Mouse (Mus musculus) adrenal gland, postnatal 36 days (tissue): ENCODE measurements around the gene Stx17. TPM values are rescaled to one million over a fixed set of nuclear protein-coding genes. Genes with fewer than 3 reads are reported as not detected.
A peak's percentile ranks its signal among the peaks of the same experiment; 100 is the strongest.

Experiments
- DNase-seq, 2 experiments: peaks; one replicate each; pipeline ENCODE4 v3.0.0; 2021; ENCODE audit warnings: mixed read lengths in 1 of 2
- long read RNA-seq, 2 experiments: library from polyadenylated mRNA; stranded (forward); transcript quantifications; one replicate each; pipeline ENCODE4 v2.0.0; 2021; ENCODE audit warnings: borderline sequencing depth in 2 of 2
- total RNA-seq, 2 experiments: library from RNA; stranded (reverse); gene quantifications; 2 replicates each; pipeline ENCODE4 v1.2.3; 2021

The Stx17 gene
- 10 to 100 TPM; 47.9 to 63.7 TPM for total RNA-seq
- long read RNA-seq, experiment 1, full-length matches to known transcripts: 14 of 30 reads
- long read RNA-seq, experiment 1, partial matches to known transcripts: 0 of 30 reads
- long read RNA-seq, experiment 1, other reads (novel, unspliced or antisense): 16 of 30 reads
- long read RNA-seq, experiment 2, full-length matches to known transcripts: 2 of 14 reads
- long read RNA-seq, experiment 2, partial matches to known transcripts: 4 of 14 reads
- long read RNA-seq, experiment 2, other reads (novel, unspliced or antisense): 8 of 14 reads

GRCm38 (mm10) chr4:48124773-48125469 lies at the start of gene Stx17:
Stx17 (plus strand) TSS chr4:48124915.
- DNase-seq: peak; percentile 91 to 94

- DNase-seq: peak; percentile 41 to 61
Observed at GRCm38 (mm10) chr4:48076693-48077471, 47.8 kb upstream of the Stx17 start.

- DNase-seq: no peak
Observed at GRCm38 (mm10) chr4:48078213-48078612, 46.5 kb upstream of the Stx17 start.

GRCm38 (mm10) chr4:48079285-48080039 lies 45.3 kb upstream of the Stx17 start:
- no peak for DNase-seq

- DNase-seq: no peak
Observed at GRCm38 (mm10) chr4:48083452-48083851, 41.3 kb upstream of the Stx17 start.

- no peak for DNase-seq
Observed at GRCm38 (mm10) chr4:48086609-48087008, 38.1 kb upstream of the Stx17 start.

- DNase-seq: no peak
Observed at GRCm38 (mm10) chr4:48087497-48087896, 37.2 kb upstream of the Stx17 start.

GRCm38 (mm10) chr4:48093221-48093620 lies 31.5 kb upstream of the Stx17 start:
- no peak for DNase-seq

- no peak for DNase-seq
Observed at GRCm38 (mm10) chr4:48100217-48100616, 24.5 kb upstream of the Stx17 start.

- DNase-seq: no peak
Observed at GRCm38 (mm10) chr4:48101981-48102380, 22.7 kb upstream of the Stx17 start.

- no peak for DNase-seq
Observed at GRCm38 (mm10) chr4:48105387-48105786, 19.3 kb upstream of the Stx17 start.

- DNase-seq: peak; percentile 36 to 37
Observed at GRCm38 (mm10) chr4:48107086-48107485, 17.6 kb upstream of the Stx17 start.

GRCm38 (mm10) chr4:48108591-48108990 lies 16.1 kb upstream of the Stx17 start:
- no peak for DNase-seq

- no peak for DNase-seq
Observed at GRCm38 (mm10) chr4:48110331-48110730, 14.4 kb upstream of the Stx17 start.

- DNase-seq: peak; percentile 52 to 72
Observed at GRCm38 (mm10) chr4:48116191-48116590, 8.5 kb upstream of the Stx17 start.

- DNase-seq: peak in 1 of 2 experiments; percentile 45
Observed at GRCm38 (mm10) chr4:48124416-48124772, 321 bp upstream of the Stx17 start.

GRCm38 (mm10) chr4:48130314-48130713 lies 5.6 kb downstream of the Stx17 start:
- DNase-seq: peak in 1 of 2 experiments; percentile 33

- DNase-seq: no peak
Observed at GRCm38 (mm10) chr4:48131606-48132005, 6.9 kb downstream of the Stx17 start.

GRCm38 (mm10) chr4:48132721-48133120 lies 8.0 kb downstream of the Stx17 start:
- no peak for DNase-seq

- DNase-seq: no peak
Observed at GRCm38 (mm10) chr4:48149492-48149891, 24.8 kb downstream of the Stx17 start.

GRCm38 (mm10) chr4:48153229-48153628 lies 28.5 kb downstream of the Stx17 start:
- DNase-seq: no peak

- DNase-seq: no peak
Observed at GRCm38 (mm10) chr4:48155864-48156263, 31.1 kb downstream of the Stx17 start.
